Mouse (Mus musculus): ENCODE data around the gene Cep70. TPM values are rescaled to one million over a fixed set of nuclear protein-coding genes. Genes with fewer than 3 reads are reported as not detected.

Gene Cep70
- polyA plus RNA-seq, 1 experiment from 2014 or later, result 47.6 TPM

DNA sequence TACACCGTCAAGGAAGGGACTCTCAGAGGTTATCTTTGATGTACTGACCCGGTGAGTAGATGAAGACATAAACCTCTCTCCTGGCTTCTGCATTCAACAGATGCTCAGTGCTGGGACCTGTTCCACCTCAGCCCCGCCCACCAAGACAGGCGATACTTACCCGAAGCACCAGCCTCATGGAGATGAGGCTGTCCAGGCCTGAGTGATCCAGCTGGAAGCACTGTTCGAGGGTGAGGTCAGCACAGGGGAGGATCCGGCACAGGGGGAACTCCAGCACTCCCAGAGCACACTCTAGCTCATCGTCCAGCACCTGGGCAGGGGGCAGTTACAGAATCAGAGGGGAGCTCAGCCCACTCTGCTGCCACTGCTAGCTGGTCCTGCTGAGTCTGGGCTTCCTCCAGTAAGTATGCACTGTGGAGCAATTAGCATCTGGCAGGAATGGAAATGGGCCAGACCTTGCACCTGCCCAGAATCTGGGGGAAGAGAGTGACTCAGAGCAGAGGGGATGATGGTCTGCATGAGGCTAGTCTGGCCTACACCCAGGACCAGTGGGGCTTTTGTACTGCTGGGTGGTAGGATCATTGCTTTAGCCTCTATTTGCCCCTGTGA is 76.3 kb downstream of the Cep70 start:
- 56% methylated on average over 8 of the region's 8 CpGs for WGBS
- ATAC-seq (ENCODE audit: insufficient number of reproducible peaks, insufficient read depth, low FRiP score, low TSS enrichment, low read depth), result peak; percentile 24; the same call in 1 of the 2 replicates
- no peaks in the 10 kb centered on the region for H3K9me3 ChIP-seq

DNA sequence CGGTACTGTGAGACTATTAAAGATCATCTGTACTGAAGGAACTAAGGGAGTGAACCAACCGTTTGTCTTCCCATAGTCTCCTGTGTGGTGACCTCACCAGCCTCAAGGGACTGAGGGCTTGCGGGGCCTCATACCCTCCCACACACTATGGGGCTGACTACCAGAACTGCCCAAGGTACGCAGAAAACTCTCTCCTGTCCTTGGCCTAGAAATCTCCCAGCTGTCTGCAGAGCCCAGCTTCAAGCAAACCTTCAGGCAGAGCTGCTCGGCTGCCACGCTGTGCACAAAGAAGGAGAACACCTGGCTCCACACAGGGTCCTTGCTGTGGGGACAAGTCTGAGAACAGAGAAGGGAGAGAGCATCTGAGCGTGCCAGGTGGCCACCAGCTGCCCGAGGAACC is 76.8 kb downstream of the Cep70 start:
- Histone ChIP-seq H3K9ac (replicated peaks) (no peak overlapping the region), H3K4me3 (replicated peaks) (no peak overlapping the region), H3K4me1 (replicated peaks) (no peaks in the 10 kb centered on the region), H3K4me2 (no peak overlapping the region), H3K27ac (no peak overlapping the region), H3K36me3 (no peaks in the 10 kb centered on the region), H3K27me3 (peaks cover 2% of the 10 kb centered on the region; the same call in 1 of the 2 replicates), H3K9me3 (no peaks in the 10 kb centered on the region)
- ATAC-seq (ENCODE audit: insufficient number of reproducible peaks, insufficient read depth, low FRiP score, low TSS enrichment, low read depth), result no peak
- 78% methylated on average over 8 of the region's 8 CpGs for WGBS

More for the DNA sequence above, 76.3 kb downstream of the Cep70 start:
- Histone ChIP-seq H3K4me1 (replicated peaks) (no peaks in the 10 kb centered on the region), H3K4me2 (no peak overlapping the region), H3K36me3 (no peaks in the 10 kb centered on the region), H3K27me3 (peaks cover 2% of the 10 kb centered on the region; the same call in 1 of the 2 replicates), H3K4me3 (replicated peaks) (no peak overlapping the region), H3K9ac (replicated peaks) (no peak overlapping the region), H3K27ac (no peak overlapping the region)

DNA sequence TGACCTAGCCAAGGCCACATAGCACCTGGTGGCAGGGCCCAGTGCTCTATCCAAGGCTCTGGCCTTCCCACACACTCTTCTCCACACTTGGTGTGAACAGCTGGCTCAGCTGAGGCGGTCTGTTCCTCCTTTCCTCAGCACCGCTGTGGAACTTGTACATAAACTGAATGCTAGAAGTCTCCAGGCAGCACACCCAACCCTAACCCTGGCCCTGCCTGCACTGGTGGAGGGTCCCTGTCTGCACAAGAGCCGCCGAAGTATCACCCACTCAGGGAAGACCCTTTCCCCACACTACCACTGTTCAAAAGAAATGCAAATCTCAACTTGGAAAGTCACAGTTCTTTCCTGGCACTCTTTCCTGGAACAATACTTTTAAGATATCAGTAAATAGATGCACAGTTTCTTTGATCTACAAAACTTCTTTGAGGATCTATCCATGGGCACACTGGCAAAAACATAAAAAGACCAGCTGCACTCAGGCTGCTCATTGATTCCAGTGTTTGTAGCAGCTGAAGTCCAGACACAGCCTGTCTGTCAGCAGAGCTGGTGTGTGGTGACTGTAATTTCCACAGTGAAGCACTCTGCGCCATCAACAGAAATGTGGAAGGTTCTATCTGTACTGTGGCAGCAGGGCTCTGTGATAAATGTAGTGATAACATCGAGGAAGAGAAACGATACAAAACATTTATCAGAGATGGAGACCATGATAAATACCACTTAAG is 82.2 kb downstream of the Cep70 start:
- H3K9ac ChIP-seq (replicated peaks), result no peak overlapping the region
- H3K4me2 ChIP-seq, result no peak overlapping the region
- H3K4me1 ChIP-seq (replicated peaks), result no peaks in the 10 kb centered on the region
- no peaks in the 10 kb centered on the region for H3K36me3 ChIP-seq
- no peak for ATAC-seq (ENCODE audit: insufficient number of reproducible peaks, insufficient read depth, low FRiP score, low TSS enrichment, low read depth)
- no peaks in the 10 kb centered on the region for H3K9me3 ChIP-seq
- 93% methylated on average over 7 of the region's 7 CpGs for WGBS
- H3K27ac ChIP-seq, result no peak overlapping the region
- no peaks in the 10 kb centered on the region for H3K27me3 ChIP-seq
- no peak overlapping the region for H3K4me3 ChIP-seq (replicated peaks)

- Histone ChIP-seq H3K27ac (no peak overlapping the region), H3K27me3 (no peaks in the 10 kb centered on the region), H3K4me3 (replicated peaks) (no peak overlapping the region), H3K4me2 (no peak overlapping the region), H3K36me3 (no peaks in the 10 kb centered on the region), H3K9ac (replicated peaks) (no peak overlapping the region), H3K4me1 (replicated peaks) (no peaks in the 10 kb centered on the region), H3K9me3 (no peaks in the 10 kb centered on the region)
- no peak for ATAC-seq (ENCODE audit: insufficient number of reproducible peaks, insufficient read depth, low FRiP score, low TSS enrichment, low read depth)
- 87% methylated on average over 4 of the region's 4 CpGs for WGBS
Measured at GRCm38 (mm10) chr9:99325961-99326360, 82.8 kb downstream of the Cep70 start.

- H3K27me3 ChIP-seq, result no peaks in the 10 kb centered on the region
- no peak overlapping the region for H3K4me2 ChIP-seq
- H3K9me3 ChIP-seq, result no peaks in the 10 kb centered on the region
- H3K4me1 ChIP-seq (replicated peaks), result no peaks in the 10 kb centered on the region
- 81% methylated on average over 4 of the region's 4 CpGs for WGBS
- H3K9ac ChIP-seq (replicated peaks), result no peak overlapping the region
- no peak overlapping the region for H3K27ac ChIP-seq
- no peak for ATAC-seq (ENCODE audit: insufficient number of reproducible peaks, insufficient read depth, low FRiP score, low TSS enrichment, low read depth)
- H3K36me3 ChIP-seq, result no peaks in the 10 kb centered on the region
- no peak overlapping the region for H3K4me3 ChIP-seq (replicated peaks)
Measured at GRCm38 (mm10) chr9:99326881-99327280, 83.7 kb downstream of the Cep70 start.

- H3K4me3 ChIP-seq (replicated peaks), result no peak overlapping the region
- H3K9ac ChIP-seq (replicated peaks), result no peak overlapping the region
- 96% methylated on average over 4 of the region's 4 CpGs for WGBS
- no peaks in the 10 kb centered on the region for H3K9me3 ChIP-seq
- no peak overlapping the region for H3K4me2 ChIP-seq
- peaks cover 13% of the 10 kb centered on the region for H3K4me1 ChIP-seq (replicated peaks)
- H3K27me3 ChIP-seq, result no peaks in the 10 kb centered on the region
- H3K27ac ChIP-seq, result no peak overlapping the region
- no peak for ATAC-seq (ENCODE audit: insufficient number of reproducible peaks, insufficient read depth, low FRiP score, low TSS enrichment, low read depth)
- no peaks in the 10 kb centered on the region for H3K36me3 ChIP-seq
Measured at GRCm38 (mm10) chr9:99336538-99336937, 93.4 kb downstream of the Cep70 start.

DNA sequence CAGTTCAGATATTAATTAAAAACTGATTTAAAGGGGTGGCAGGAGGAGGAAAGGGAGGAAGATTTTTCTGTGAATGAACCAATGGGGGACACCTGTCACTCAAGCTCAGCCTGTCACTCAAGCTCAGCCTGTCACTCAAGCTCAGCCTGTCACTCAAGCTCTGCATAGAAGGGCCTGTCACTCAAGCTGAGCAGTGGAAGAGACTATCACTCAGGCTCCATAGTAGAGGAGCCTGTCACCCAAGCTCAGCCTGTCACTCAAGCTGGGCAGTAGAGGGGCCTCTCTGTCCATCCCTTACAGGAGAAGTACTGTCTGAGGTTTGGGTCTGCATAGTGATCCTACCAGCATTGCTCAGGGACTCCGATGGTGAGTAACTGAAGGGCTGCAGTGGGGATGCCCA is 95.1 kb downstream of the Cep70 start:
- Histone ChIP-seq H3K4me2 (no peak overlapping the region), H3K4me3 (replicated peaks) (no peak overlapping the region), H3K9me3 (no peaks in the 10 kb centered on the region), H3K4me1 (replicated peaks) (peaks cover 13% of the 10 kb centered on the region), H3K9ac (replicated peaks) (no peak overlapping the region), H3K27me3 (no peaks in the 10 kb centered on the region), H3K27ac (0 out of 2 replicates have a peak overlapping the region, but pooled peaks have one; percentile 17), H3K36me3 (no peaks in the 10 kb centered on the region)
- peak; percentile 27; the same call in 1 of the 2 replicates for ATAC-seq (ENCODE audit: insufficient number of reproducible peaks, insufficient read depth, low FRiP score, low TSS enrichment, low read depth)
- WGBS, result 89% methylated on average over 1 of the region's 1 CpGs

DNA sequence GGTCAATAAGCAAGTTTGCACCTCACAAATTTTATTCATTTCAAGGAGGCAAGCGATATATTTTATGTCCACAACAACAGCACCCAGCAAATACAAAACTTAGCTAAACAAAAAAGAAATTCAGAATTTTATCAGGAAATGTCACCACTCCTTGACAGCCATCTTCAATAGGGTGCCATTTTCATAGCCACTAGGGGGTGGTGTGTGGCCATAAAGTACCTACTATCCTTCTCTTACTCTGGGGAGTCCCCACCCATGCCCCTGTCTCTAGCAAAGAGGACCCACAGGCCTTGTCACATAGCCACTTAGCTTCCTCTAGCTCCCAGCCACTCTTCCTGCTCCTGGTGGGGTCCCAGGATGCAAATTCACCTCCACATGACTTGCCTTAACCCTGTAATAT is 96.0 kb downstream of the Cep70 start:
- Histone ChIP-seq H3K4me2 (no peak overlapping the region), H3K9me3 (no peaks in the 10 kb centered on the region), H3K4me1 (replicated peaks) (peaks cover 13% of the 10 kb centered on the region), H3K27me3 (no peaks in the 10 kb centered on the region), H3K27ac (no peak overlapping the region), H3K9ac (replicated peaks) (no peak overlapping the region), H3K36me3 (no peaks in the 10 kb centered on the region), H3K4me3 (replicated peaks) (no peak overlapping the region)
- no peak for ATAC-seq (ENCODE audit: insufficient number of reproducible peaks, insufficient read depth, low FRiP score, low TSS enrichment, low read depth)
- WGBS, result 81% methylated on average over 1 of the region's 1 CpGs

DNA sequence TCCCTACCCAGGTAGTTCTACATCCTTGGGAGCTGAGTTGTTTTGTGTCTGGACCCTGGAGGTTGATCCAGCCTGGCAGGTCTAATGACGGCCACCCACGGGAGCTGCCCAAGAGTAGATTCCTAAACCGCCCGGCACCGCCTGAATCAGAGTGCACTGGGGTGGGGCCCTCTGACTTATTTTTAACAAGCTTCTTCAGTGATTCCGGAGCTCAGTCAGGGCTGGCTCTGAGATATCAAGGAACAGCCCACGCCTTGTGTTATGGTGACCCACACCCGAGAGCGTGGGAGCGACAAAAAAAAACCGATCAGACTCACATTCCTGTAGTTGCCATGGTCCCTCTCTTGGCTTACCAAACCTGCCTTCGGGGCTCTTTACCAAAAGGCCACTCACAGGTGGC is 97.0 kb downstream of the Cep70 start:
- H3K4me2 ChIP-seq, result no peak overlapping the region
- H3K4me3 ChIP-seq (replicated peaks), result no peak overlapping the region
- no peaks in the 10 kb centered on the region for H3K27me3 ChIP-seq
- no peak overlapping the region for H3K27ac ChIP-seq
- H3K36me3 ChIP-seq, result no peaks in the 10 kb centered on the region
- H3K4me1 ChIP-seq (replicated peaks), result peaks cover 13% of the 10 kb centered on the region
- no peak overlapping the region for H3K9ac ChIP-seq (replicated peaks)
- no peaks in the 10 kb centered on the region for H3K9me3 ChIP-seq
- WGBS, result 87% methylated on average over 12 of the region's 12 CpGs
- no peak for ATAC-seq (ENCODE audit: insufficient number of reproducible peaks, insufficient read depth, low FRiP score, low TSS enrichment, low read depth)

- WGBS, result 74% methylated on average over 3 of the region's 3 CpGs
- H3K9me3 ChIP-seq, result no peaks in the 10 kb centered on the region
- no peak overlapping the region for H3K27ac ChIP-seq
- no peak overlapping the region for H3K4me2 ChIP-seq
- ATAC-seq (ENCODE audit: insufficient number of reproducible peaks, insufficient read depth, low FRiP score, low TSS enrichment, low read depth), result no peak
- no peak overlapping the region for H3K4me3 ChIP-seq (replicated peaks)
- H3K4me1 ChIP-seq (replicated peaks), result peaks cover 13% of the 10 kb centered on the region
- no peaks in the 10 kb centered on the region for H3K27me3 ChIP-seq
- H3K9ac ChIP-seq (replicated peaks), result no peak overlapping the region
- no peaks in the 10 kb centered on the region for H3K36me3 ChIP-seq
Measured at GRCm38 (mm10) chr9:99341600-99341999, 98.4 kb downstream of the Cep70 start.

DNA sequence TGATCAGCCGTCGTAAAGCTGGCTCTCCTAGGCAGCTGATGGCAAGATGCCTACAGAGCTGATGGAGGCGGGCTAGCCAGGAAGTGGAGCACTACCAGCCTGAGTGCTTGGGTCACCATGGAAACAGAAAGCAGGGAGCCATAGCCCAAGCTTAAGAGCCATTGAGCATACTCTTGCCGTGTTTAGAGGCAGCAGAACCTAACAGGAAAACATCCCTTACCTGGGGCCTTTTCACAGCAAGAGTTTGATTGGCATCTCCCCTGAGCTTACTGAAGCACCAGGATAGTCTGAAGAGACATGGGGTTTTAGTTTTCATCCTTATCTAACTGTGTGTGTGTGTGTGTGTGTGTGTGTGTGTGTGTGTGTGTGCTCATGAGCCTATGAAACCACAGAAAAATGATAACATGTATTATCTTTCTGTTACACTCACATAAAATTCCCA is 102.2 kb downstream of the Cep70 start:
- no peak for ATAC-seq (ENCODE audit: insufficient number of reproducible peaks, insufficient read depth, low FRiP score, low TSS enrichment, low read depth)
- no peak overlapping the region for H3K9ac ChIP-seq (replicated peaks)
- 28% methylated on average over 4 of the region's 4 CpGs for WGBS
- no peaks in the 10 kb centered on the region for H3K27me3 ChIP-seq
- 0 out of 2 replicates have a peak, but pooled peaks cover 6% of the 10 kb centered on the region for H3K9me3 ChIP-seq
- H3K4me2 ChIP-seq, result no peak overlapping the region
- no peak overlapping the region for H3K4me3 ChIP-seq (replicated peaks)
- no peaks in the 10 kb centered on the region for H3K4me1 ChIP-seq (replicated peaks)
- H3K27ac ChIP-seq, result no peak overlapping the region
- H3K36me3 ChIP-seq, result no peaks in the 10 kb centered on the region
